Mouse (Mus musculus): ENCODE results near the gene Acot12. TPM values are rescaled to one million over a fixed set of nuclear protein-coding genes. Genes with fewer than 3 reads are reported as not detected.

Gene Acot12
- polyA plus RNA-seq, 1 experiment from 2014 or later: 0.64 TPM

- 68% methylated on average over 4 of the region's 4 CpGs for WGBS
Measured at GRCm38 (mm10) chr13:91824845-91825550, 83.7 kb downstream of the Acot12 start.

GRCm38 (mm10) chr13:91826066-91826465 lies 84.8 kb downstream of the Acot12 start:
- DNase-seq (ENCODE audit: low spot score): no peak
- no peak overlapping the region for H3K4me2 ChIP-seq
- H3K27ac ChIP-seq (ENCODE audit: low read depth, low read length): no peak overlapping the region
- no peak for ATAC-seq (replicated peaks; ENCODE audit: low FRiP score)
- H3K9ac ChIP-seq (ENCODE audit: low read depth, low read length): no peak overlapping the region
- H3K4me1 ChIP-seq (replicated peaks; ENCODE audit: control insufficient read depth, insufficient read depth, low read length): no peaks in the 10 kb centered on the region
- no peaks in the 10 kb centered on the region for H3K27me3 ChIP-seq (replicated peaks; ENCODE audit: control insufficient read depth, insufficient read depth, low read length)
- H3K4me3 ChIP-seq (ENCODE audit: low read depth, low read length): no peak overlapping the region
- no peaks in the 10 kb centered on the region for H3K9me3 ChIP-seq (ENCODE audit: control insufficient read depth, low read length)
- WGBS: 84% methylated on average over 2 of the region's 2 CpGs
- H3K36me3 ChIP-seq (ENCODE audit: control insufficient read depth, insufficient read depth, low read length): no peaks in the 10 kb centered on the region

More at GRCm38 (mm10) chr13:91824845-91825550, 83.7 kb downstream of the Acot12 start:
- DNase-seq (ENCODE audit: low spot score): no peak
- Histone ChIP-seq H3K4me3 (ENCODE audit: low read depth, low read length) (no peak overlapping the region), H3K9me3 (ENCODE audit: control insufficient read depth, low read length) (no peaks in the 10 kb centered on the region), H3K36me3 (ENCODE audit: control insufficient read depth, insufficient read depth, low read length) (no peaks in the 10 kb centered on the region), H3K27ac (ENCODE audit: low read depth, low read length) (no peak overlapping the region), H3K4me2 (no peak overlapping the region), H3K9ac (ENCODE audit: low read depth, low read length) (no peak overlapping the region), H3K27me3 (replicated peaks; ENCODE audit: control insufficient read depth, insufficient read depth, low read length) (no peaks in the 10 kb centered on the region), H3K4me1 (replicated peaks; ENCODE audit: control insufficient read depth, insufficient read depth, low read length) (no peaks in the 10 kb centered on the region)
- ATAC-seq (replicated peaks; ENCODE audit: low FRiP score): no peak

- Histone ChIP-seq H3K9ac (ENCODE audit: low read depth, low read length) (no peak overlapping the region), H3K36me3 (ENCODE audit: control insufficient read depth, insufficient read depth, low read length) (no peaks in the 10 kb centered on the region), H3K27ac (ENCODE audit: low read depth, low read length) (no peak overlapping the region), H3K27me3 (replicated peaks; ENCODE audit: control insufficient read depth, insufficient read depth, low read length) (no peaks in the 10 kb centered on the region), H3K9me3 (ENCODE audit: control insufficient read depth, low read length) (no peaks in the 10 kb centered on the region), H3K4me3 (ENCODE audit: low read depth, low read length) (no peak overlapping the region), H3K4me2 (no peak overlapping the region), H3K4me1 (replicated peaks; ENCODE audit: control insufficient read depth, insufficient read depth, low read length) (no peaks in the 10 kb centered on the region)
- DNase-seq (ENCODE audit: low spot score) (no peak), ATAC-seq (replicated peaks; ENCODE audit: low FRiP score) (no peak)
Measured at GRCm38 (mm10) chr13:91827876-91828275, 86.6 kb downstream of the Acot12 start.

Small RNAs within 50 kb of the gene (microRNA-seq; reads per million reads assigned to microRNA genes)
- not detected for gene Gm27656 (ENCODE audit: borderline number of aligned reads)

Other genes with a start within 250 kb of the Acot12 start
- 31.4 and 32.6 TPM in 2 replicates for gene Zcchc9, start 66.2 kb downstream of the Acot12 start, polyA plus RNA-seq (2014; fragmentation: Nextera tagmentation; extraction: Ambion mirVana)
- not detected in 2 replicates for gene Ckmt2, start 135.4 kb downstream of the Acot12 start, polyA plus RNA-seq (2014; fragmentation: Nextera tagmentation; extraction: Ambion mirVana)

Data from liver, embryonic 11.5 days (tissue).